Mouse (Mus musculus): ENCODE measurements around the gene Aldh8a1. TPM values are rescaled to one million over a fixed set of nuclear protein-coding genes. Genes with fewer than 3 reads are reported as not detected.
"Not testable (repeated sequence)": the region's sequence is repeated elsewhere in the genome, so short reads cannot be mapped to it uniquely, and the experiment has no call there.

Aldh8a1 gene
- total RNA-seq, 2 experiments from 2014 or later = 0.15 to 0.27 TPM

- no peak for DNase-seq
Observed at GRCm38 (mm10) chr10:21369586-21369985, 7.5 kb upstream of the Aldh8a1 start.

GRCm38 (mm10) chr10:21372271-21372670 is 4.8 kb upstream of the Aldh8a1 start:
- no peak for DNase-seq

GRCm38 (mm10) chr10:21378196-21378944 is 1.3 kb downstream of the Aldh8a1 start:
- DNase-seq = no peak

- DNase-seq = no peak
Observed at GRCm38 (mm10) chr10:21382914-21383313, 5.8 kb downstream of the Aldh8a1 start.

GRCm38 (mm10) chr10:21385111-21385663 is 8.1 kb downstream of the Aldh8a1 start:
- no peak for DNase-seq

- DNase-seq = no peak
Observed at GRCm38 (mm10) chr10:21389075-21389474, 12.0 kb downstream of the Aldh8a1 start.

GRCm38 (mm10) chr10:21390440-21390839 is 13.3 kb downstream of the Aldh8a1 start:
- DNase-seq = no peak

- DNase-seq = no peak
Observed at GRCm38 (mm10) chr10:21391286-21391685, 14.2 kb downstream of the Aldh8a1 start.

- DNase-seq = no peak
Observed at GRCm38 (mm10) chr10:21393390-21393789, 16.3 kb downstream of the Aldh8a1 start.

- no peak for DNase-seq
Observed at GRCm38 (mm10) chr10:21395426-21396139, 18.5 kb downstream of the Aldh8a1 start.

- not testable (repeated sequence) for DNase-seq
Observed at GRCm38 (mm10) chr10:21398873-21399425, 21.9 kb downstream of the Aldh8a1 start.

- no peak for DNase-seq
Observed at GRCm38 (mm10) chr10:21399622-21400021, 22.5 kb downstream of the Aldh8a1 start.

GRCm38 (mm10) chr10:21400031-21400430 is 22.9 kb downstream of the Aldh8a1 start:
- no peak for DNase-seq

GRCm38 (mm10) chr10:21400453-21400852 is 23.4 kb downstream of the Aldh8a1 start:
- DNase-seq = no peak

GRCm38 (mm10) chr10:21401259-21401658 is 24.2 kb downstream of the Aldh8a1 start:
- no peak for DNase-seq

GRCm38 (mm10) chr10:21404822-21405221 is 27.7 kb downstream of the Aldh8a1 start:
- DNase-seq = no peak

GRCm38 (mm10) chr10:21405707-21406534 is 28.8 kb downstream of the Aldh8a1 start:
- DNase-seq = no peak

- DNase-seq = no peak
Observed at GRCm38 (mm10) chr10:21410711-21411110, 33.6 kb downstream of the Aldh8a1 start.

GRCm38 (mm10) chr10:21411621-21412205 is 34.6 kb downstream of the Aldh8a1 start:
- DNase-seq = no peak

GRCm38 (mm10) chr10:21415031-21415430 is 37.9 kb downstream of the Aldh8a1 start:
- DNase-seq = no peak

- no peak for DNase-seq
Observed at GRCm38 (mm10) chr10:21416184-21416583, 39.1 kb downstream of the Aldh8a1 start.

- no peak for DNase-seq
Observed at GRCm38 (mm10) chr10:21419188-21419587, 42.1 kb downstream of the Aldh8a1 start.

All from layer of hippocampus, postnatal 36 days (tissue).